Mouse (Mus musculus) heart, postnatal 0 days (tissue): Measurements from ENCODE around the gene Aimp2. TPM values are rescaled to one million over a fixed set of nuclear protein-coding genes. Genes with fewer than 3 reads are reported as not detected.

Experiments used
- ATAC-seq: fragments of 200-750 bp; cut with Nextera tagmentation; 2 replicates; pipeline ENCODE4 v1.8.0; 2017; ENCODE audit warnings: low read depth, moderate number of reproducible peaks, moderate library complexity; ENCODE audit not compliant: insufficient read depth
- DNase-seq: peaks from one replicate; pipeline ENCODE4 v3.0.0-alpha.2; 2016; ENCODE audit warnings: low spot score
- H3K27ac ChIP-seq: fragments of 300-500 bp; sonication (generic); 2 replicates; pipeline ENCODE4 v1.5.1; 2014; ENCODE audit warnings: low read depth, mild to moderate bottlenecking
- H3K27me3 ChIP-seq: fragments of 300-500 bp; sonication (generic); 2 replicates; pipeline ENCODE4 v1.6.1; 2014; ENCODE audit warnings: low read length, mixed read lengths; ENCODE audit not compliant: control insufficient read depth, insufficient read depth
- H3K36me3 ChIP-seq: fragments of 300-500 bp; sonication (generic); replicated peaks from 2 replicates; pipeline ENCODE4 v1.6.1; 2014; ENCODE audit warnings: low read length, mixed read lengths; ENCODE audit not compliant: control insufficient read depth, insufficient read depth
- H3K4me1 ChIP-seq: fragments of 300-500 bp; sonication (generic); 2 replicates; pipeline ENCODE4 v1.6.1; 2014; ENCODE audit warnings: antibody characterized with exemption; ENCODE audit not compliant: control insufficient read depth, insufficient read depth
- H3K4me2 ChIP-seq: fragments of 300-500 bp; sonication (generic); 2 replicates; pipeline ENCODE4 v1.6.1; 2014; ENCODE audit warnings: low read depth, mild to moderate bottlenecking, low read length, moderate library complexity
- H3K4me3 ChIP-seq: fragments of 300-500 bp; sonication (generic); 2 replicates; pipeline ENCODE4 v1.5.1; 2014; ENCODE audit warnings: low read depth, low read length
- H3K9ac ChIP-seq: fragments of 300-500 bp; sonication (generic); replicated peaks from 2 replicates; pipeline ENCODE4 v1.6.1; 2014; ENCODE audit warnings: low read depth, low read length, mixed read lengths
- H3K9me3 ChIP-seq: fragments of 300-500 bp; sonication (generic); replicated peaks from 2 replicates; pipeline ENCODE4 v1.6.1; 2016; ENCODE audit warnings: low read length; ENCODE audit not compliant: control insufficient read depth
- CTCF ChIP-seq: IDR thresholded peaks from 2 replicates; pipeline ENCODE4 v1.5.1; 2016; ENCODE audit warnings: antibody characterized with exemption, control low read depth, low read depth
- EP300 ChIP-seq: IDR thresholded peaks from 2 replicates; pipeline ENCODE4 v1.6.1; 2016; ENCODE audit warnings: antibody characterized with exemption, low read depth
- WGBS: fragments of 180-500 bp; shearing (Covaris S2); extraction: QIAGEN DNeasy Blood & Tissue Kit; methylation state at CpG from one replicate; pipeline ENCODE4 v1.1.7; 2014; 5-methylcytosine and 5-hydroxymethylcytosine counted together
- polyA plus RNA-seq: library from polyadenylated mRNA; unstranded; fragments of >200 nt; fragmentation: Nextera tagmentation; extraction: Ambion mirVana; gene quantifications from 2 replicates; pipeline ENCODE4 v1.2.1, GENCODE M21; 2015
- total RNA-seq: library from RNA; depleted of rRNA; stranded (reverse); fragments of >200 nt; gene quantifications from 2 replicates; pipeline ENCODE4 v1.2.3, GENCODE M21; 2014; ENCODE audit warnings: low replicate concordance; rRNA removed

The Aimp2 gene
- total RNA-seq (55.8 and 99.0 TPM in 2 replicates), polyA plus RNA-seq (64.9 and 67.2 TPM in 2 replicates)

GRCm38 (mm10) chr5:143909417-143910400 lies at the start of gene Aimp2, which contains the start of gene Pms2:
Gene Aimp2 (minus strand): TSS chr5:143909847.
Gene Pms2 (plus strand): TSS chr5:143909964.
- Histone ChIP-seq H3K4me3 (peak within 1 kb of the TSS; percentile 73), H3K36me3 (peaks cover 27% of the 10 kb centered on the region), H3K4me1 (peaks cover 10% of the 10 kb centered on the region; the same call in 1 of the 2 replicates), H3K27ac (peak within 1 kb of the TSS; percentile 95), H3K27me3 (no peaks in the 10 kb centered on the region), H3K4me2 (peak within 1 kb of the TSS; percentile 82), H3K9me3 (no peaks in the 10 kb centered on the region), H3K9ac (peak within 1 kb of the TSS; percentile 65)
- DNase-seq (peak; percentile 99), ATAC-seq (peak; percentile 99)
- WGBS, result under 1% methylated on average over 70 of the region's 70 CpGs
- TF ChIP-seq CTCF (no peak), EP300 (no peak)

- no peak overlapping the region for H3K4me2 ChIP-seq
- no peak overlapping the region for H3K9ac ChIP-seq
- H3K9me3 ChIP-seq, result peaks cover 7% of the 10 kb centered on the region; the same call in 1 of the 2 replicates
- no peak for DNase-seq
- TF ChIP-seq CTCF, result no peak
- TF ChIP-seq EP300, result no peak
- ATAC-seq, result no peak
- WGBS, result 86% methylated on average over 6 of the region's 6 CpGs
- H3K4me1 ChIP-seq, result no peaks in the 10 kb centered on the region
- H3K27me3 ChIP-seq, result no peaks in the 10 kb centered on the region
- no peak overlapping the region for H3K4me3 ChIP-seq
- H3K36me3 ChIP-seq, result no peaks in the 10 kb centered on the region
- no peak overlapping the region for H3K27ac ChIP-seq
Measured at GRCm38 (mm10) chr5:143957101-143957500, 47.5 kb upstream of the Aimp2 start.

GRCm38 (mm10) chr5:143950016-143950415 lies 40.4 kb upstream of the Aimp2 start:
- H3K36me3 ChIP-seq, result no peaks in the 10 kb centered on the region
- 0 out of 2 replicates have a peak, but pooled peaks cover 1% of the 10 kb centered on the region for H3K9me3 ChIP-seq
- no peak overlapping the region for H3K9ac ChIP-seq
- no peak overlapping the region for H3K4me3 ChIP-seq
- ATAC-seq (no peak), DNase-seq (no peak)
- 45% methylated on average over 5 of the region's 5 CpGs for WGBS
- no peaks in the 10 kb centered on the region for H3K4me1 ChIP-seq
- no peaks in the 10 kb centered on the region for H3K27me3 ChIP-seq
- no peak overlapping the region for H3K27ac ChIP-seq
- no peak overlapping the region for H3K4me2 ChIP-seq
- no peak for TF ChIP-seq CTCF
- TF ChIP-seq EP300, result no peak

- Histone ChIP-seq H3K4me3 (no peak overlapping the region), H3K9me3 (0 out of 2 replicates have a peak, but pooled peaks cover 4% of the 10 kb centered on the region), H3K4me2 (no peak overlapping the region), H3K9ac (no peak overlapping the region), H3K27ac (no peak overlapping the region), H3K36me3 (no peaks in the 10 kb centered on the region), H3K4me1 (no peaks in the 10 kb centered on the region), H3K27me3 (no peaks in the 10 kb centered on the region)
- WGBS, result 80% methylated on average over 12 of the region's 12 CpGs
- TF ChIP-seq CTCF, result no peak
- no peak for TF ChIP-seq EP300
- DNase-seq, result no peak
- ATAC-seq, result no peak
Measured at GRCm38 (mm10) chr5:143948361-143948760, 38.7 kb upstream of the Aimp2 start.

GRCm38 (mm10) chr5:143943231-143944125 lies 33.8 kb upstream of the Aimp2 start:
- Histone ChIP-seq H3K4me1 (no peaks in the 10 kb centered on the region), H3K9me3 (0 out of 2 replicates have a peak, but pooled peaks cover 4% of the 10 kb centered on the region), H3K36me3 (no peaks in the 10 kb centered on the region), H3K4me3 (no peak overlapping the region), H3K9ac (no peak overlapping the region), H3K27ac (no peak overlapping the region), H3K4me2 (no peak overlapping the region), H3K27me3 (no peaks in the 10 kb centered on the region)
- TF ChIP-seq CTCF (no peak), EP300 (no peak)
- ATAC-seq, result no peak
- WGBS, result 68% methylated on average over 14 of the region's 14 CpGs
- DNase-seq, result peak; percentile 41
